Mouse (Mus musculus) forebrain, embryonic 11.5 days (tissue): ENCODE results near the gene Ulk4. TPM values are rescaled to one million over a fixed set of nuclear protein-coding genes. Genes with fewer than 3 reads are reported as not detected.

Source experiments
- ATAC-seq: fragments of 200-750 bp; cut with Nextera tagmentation; replicated peaks from 2 replicates; pipeline ENCODE4 v1.8.0; 2017; ENCODE audit warnings: moderate TSS enrichment; ENCODE audit not compliant: low FRiP score
- DNase-seq: peaks from one replicate; pipeline ENCODE4 v3.0.0-alpha.2; 2017; ENCODE audit warnings: low spot score
- H3K27ac ChIP-seq: fragments of 300-500 bp; sonication (generic); 2 replicates; pipeline ENCODE4 v1.5.1; 2014; ENCODE audit warnings: low read depth, low read length
- H3K27me3 ChIP-seq: fragments of 300-500 bp; sonication (generic); 2 replicates; pipeline ENCODE4 v1.6.1; 2014; ENCODE audit warnings: mild to moderate bottlenecking, low read length, mixed read lengths; ENCODE audit not compliant: control insufficient read depth, insufficient read depth
- H3K36me3 ChIP-seq: fragments of 300-500 bp; sonication (generic); 2 replicates; pipeline ENCODE4 v1.6.1; 2014; ENCODE audit warnings: mild to moderate bottlenecking, low read length, moderate library complexity, mixed read lengths; ENCODE audit not compliant: control insufficient read depth, insufficient read depth
- H3K4me1 ChIP-seq: fragments of 300-500 bp; sonication (generic); replicated peaks from 2 replicates; pipeline ENCODE4 v1.6.1; 2014; ENCODE audit warnings: low read length, mixed read lengths; ENCODE audit not compliant: control insufficient read depth, insufficient read depth
- H3K4me2 ChIP-seq: fragments of 300-500 bp; sonication (generic); 2 replicates; pipeline ENCODE4 v1.6.1; 2014; ENCODE audit warnings: low read depth, mild to moderate bottlenecking, low read length, moderate library complexity, mixed read lengths; ENCODE audit not compliant: severe bottlenecking
- H3K4me3 ChIP-seq: fragments of 300-500 bp; sonication (generic); 2 replicates; pipeline ENCODE4 v1.5.1; 2014; ENCODE audit warnings: low read depth, low read length
- H3K9ac ChIP-seq: fragments of 300-500 bp; sonication (generic); 2 replicates; pipeline ENCODE4 v1.6.1; 2014; ENCODE audit warnings: low read length
- H3K9me3 ChIP-seq: fragments of 300-500 bp; sonication (generic); 2 replicates; pipeline ENCODE4 v1.6.1; 2016; ENCODE audit warnings: low read length, mixed read lengths; ENCODE audit not compliant: control insufficient read depth
- WGBS: fragments of 180-500 bp; shearing (Covaris S2); extraction: QIAGEN DNeasy Blood & Tissue Kit; methylation state at CpG from one replicate; pipeline ENCODE4 v1.1.7; 2014; 5-methylcytosine and 5-hydroxymethylcytosine counted together
- polyA plus RNA-seq: library from polyadenylated mRNA; unstranded; fragments of >200 nt; fragmentation: Nextera tagmentation; extraction: Ambion mirVana; gene quantifications from 2 replicates; pipeline ENCODE4 v1.2.1, GENCODE M21; 2014

Gene Ulk4
- polyA plus RNA-seq, 1 experiment from 2014 or later = 163 TPM

- H3K4me1 ChIP-seq = peaks cover 12% of the 10 kb centered on the region; the same call in 1 of the 2 replicates
- H3K9me3 ChIP-seq = no peaks in the 10 kb centered on the region
- H3K36me3 ChIP-seq = no peaks in the 10 kb centered on the region
- H3K4me3 ChIP-seq = no peak overlapping the region
- H3K9ac ChIP-seq = no peak overlapping the region
- DNase-seq = no peak
- WGBS = 22% methylated on average over 12 of the region's 12 CpGs
- H3K27me3 ChIP-seq = no peaks in the 10 kb centered on the region
- H3K27ac ChIP-seq = no peak overlapping the region
- ATAC-seq = peak; percentile 55; the same call in 1 of the 2 replicates
- no peak overlapping the region for H3K4me2 ChIP-seq
Observed at GRCm38 (mm10) chr9:121061820-121062623, 215.0 kb downstream of the Ulk4 start.

- 89% methylated on average over 8 of the region's 8 CpGs for WGBS
- no peak overlapping the region for H3K4me3 ChIP-seq
- ATAC-seq = no peak
- no peak for DNase-seq
- no peaks in the 10 kb centered on the region for H3K9me3 ChIP-seq
- H3K9ac ChIP-seq = no peak overlapping the region
- no peak overlapping the region for H3K4me2 ChIP-seq
- H3K36me3 ChIP-seq = no peaks in the 10 kb centered on the region
- H3K27me3 ChIP-seq = no peaks in the 10 kb centered on the region
- no peak overlapping the region for H3K27ac ChIP-seq
- H3K4me1 ChIP-seq = peaks cover 10% of the 10 kb centered on the region; the same call in 1 of the 2 replicates
Observed at GRCm38 (mm10) chr9:121060331-121060730, 216.7 kb downstream of the Ulk4 start.

GRCm38 (mm10) chr9:121059286-121059685 lies 217.7 kb downstream of the Ulk4 start:
- H3K27ac ChIP-seq = no peak overlapping the region
- H3K27me3 ChIP-seq = no peaks in the 10 kb centered on the region
- H3K36me3 ChIP-seq = no peaks in the 10 kb centered on the region
- no peak for ATAC-seq
- H3K4me2 ChIP-seq = no peak overlapping the region
- no peaks in the 10 kb centered on the region for H3K9me3 ChIP-seq
- DNase-seq = no peak
- no peak overlapping the region for H3K4me3 ChIP-seq
- peaks cover 10% of the 10 kb centered on the region; the same call in 1 of the 2 replicates for H3K4me1 ChIP-seq
- H3K9ac ChIP-seq = no peak overlapping the region
- WGBS = 91% methylated on average over 3 of the region's 3 CpGs

- 87% methylated on average over 8 of the region's 8 CpGs for WGBS
- Histone ChIP-seq H3K9me3 (no peaks in the 10 kb centered on the region), H3K36me3 (no peaks in the 10 kb centered on the region), H3K9ac (no peak overlapping the region), H3K4me1 (peaks cover 10% of the 10 kb centered on the region; the same call in 1 of the 2 replicates), H3K4me3 (no peak overlapping the region), H3K4me2 (no peak overlapping the region), H3K27me3 (no peaks in the 10 kb centered on the region), H3K27ac (no peak overlapping the region)
- DNase-seq = no peak
- no peak for ATAC-seq
Observed at GRCm38 (mm10) chr9:121058538-121058937, 218.5 kb downstream of the Ulk4 start.

GRCm38 (mm10) chr9:121058116-121058515 lies 218.9 kb downstream of the Ulk4 start:
- ATAC-seq (no peak), DNase-seq (no peak)

GRCm38 (mm10) chr9:121057401-121057800 lies 219.6 kb downstream of the Ulk4 start:
- H3K4me3 ChIP-seq = no peak overlapping the region
- peak overlapping the region; percentile 18; the same call in 1 of the 2 replicates for H3K27ac ChIP-seq
- ATAC-seq (no peak), DNase-seq (no peak)
- no peaks in the 10 kb centered on the region for H3K9me3 ChIP-seq
- H3K9ac ChIP-seq = no peak overlapping the region
- 80% methylated on average over 9 of the region's 9 CpGs for WGBS
- H3K4me1 ChIP-seq = peaks cover 10% of the 10 kb centered on the region; the same call in 1 of the 2 replicates
- H3K4me2 ChIP-seq = no peak overlapping the region
- no peaks in the 10 kb centered on the region for H3K27me3 ChIP-seq
- no peaks in the 10 kb centered on the region for H3K36me3 ChIP-seq

More at GRCm38 (mm10) chr9:121058116-121058515, 218.9 kb downstream of the Ulk4 start:
- Histone ChIP-seq H3K4me2 (no peak overlapping the region), H3K27me3 (no peaks in the 10 kb centered on the region), H3K9ac (no peak overlapping the region), H3K36me3 (no peaks in the 10 kb centered on the region), H3K4me3 (no peak overlapping the region), H3K9me3 (no peaks in the 10 kb centered on the region), H3K27ac (no peak overlapping the region), H3K4me1 (peaks cover 10% of the 10 kb centered on the region; the same call in 1 of the 2 replicates)
- 82% methylated on average over 7 of the region's 7 CpGs for WGBS

GRCm38 (mm10) chr9:121056526-121056925 lies 220.5 kb downstream of the Ulk4 start:
- Histone ChIP-seq H3K27ac (no peak overlapping the region), H3K9me3 (no peaks in the 10 kb centered on the region), H3K27me3 (no peaks in the 10 kb centered on the region), H3K9ac (no peak overlapping the region), H3K4me3 (no peak overlapping the region), H3K4me2 (no peak overlapping the region), H3K4me1 (peaks cover 3% of the 10 kb centered on the region; the same call in 1 of the 2 replicates), H3K36me3 (no peaks in the 10 kb centered on the region)
- no peak for ATAC-seq
- WGBS = 85% methylated on average over 3 of the region's 3 CpGs
- no peak for DNase-seq

- WGBS = 80% methylated on average over 5 of the region's 5 CpGs
- Histone ChIP-seq H3K27me3 (no peaks in the 10 kb centered on the region), H3K4me2 (no peak overlapping the region), H3K4me3 (no peak overlapping the region), H3K9me3 (no peaks in the 10 kb centered on the region), H3K4me1 (0 out of 2 replicates have a peak, but pooled peaks cover 3% of the 10 kb centered on the region), H3K27ac (no peak overlapping the region), H3K36me3 (no peaks in the 10 kb centered on the region), H3K9ac (no peak overlapping the region)
- DNase-seq (no peak), ATAC-seq (no peak)
Observed at GRCm38 (mm10) chr9:121056036-121056435, 221.0 kb downstream of the Ulk4 start.
